In genomic region chr17:93104516-93104915, GRCm38 (mm10) we compare ENCODE assay signal across 20 mouse cellular contexts.
A peak's percentile ranks its signal among the peaks of the same experiment; 100 is the strongest.
DNase-seq lines count a peak whose midpoint lies in the region; ATAC-seq and TF ChIP-seq lines count a peak whose summit lies in the region.
"Had no signal": no experiment of that assay in that cellular context is flagged by ENCODE, and none has a peak within 500 bp of the region (broad histone marks: within the 10 kb centered on the region; RNA-seq: fewer than 3 reads in every experiment).

No protein-coding gene starts in this region.

- H3K36me3 ChIP-seq in forebrain, embryonic 13.5 days (ENCODE audit: poor library complexity, severe bottlenecking), result no peaks in the 10 kb centered on the region
- H3K36me3 ChIP-seq in forebrain, embryonic 11.5 days (ENCODE audit: control insufficient read depth, insufficient read depth, low read length), result no peaks in the 10 kb centered on the region
- H3K36me3 ChIP-seq in intestine, postnatal 0 days (ENCODE audit: control insufficient read depth, insufficient read depth), result no peaks in the 10 kb centered on the region
- H3K36me3 ChIP-seq: embryonic facial prominence, embryonic 13.5 days; heart, embryonic 15.5 days; hindbrain, embryonic 10.5 days; limb, embryonic 15.5 days; neural tube, embryonic 13.5 days had no signal

- H3K27ac ChIP-seq in forebrain, embryonic 13.5 days, result no peak overlapping the region
- H3K27ac ChIP-seq in forebrain, embryonic 11.5 days (ENCODE audit: low read depth, low read length), result no peak overlapping the region
- no peak overlapping the region for H3K27ac ChIP-seq in layer of hippocampus, adult 2 months
- H3K27ac ChIP-seq in intestine, postnatal 0 days (ENCODE audit: low read depth, low read length), result no peak overlapping the region
- H3K27ac ChIP-seq: embryonic facial prominence, embryonic 13.5 days; heart, embryonic 15.5 days; hindbrain, embryonic 10.5 days; kidney, postnatal 0 days; limb, embryonic 15.5 days; neural tube, embryonic 13.5 days; stomach, postnatal 0 days had no signal

- peak; percentile 57; the same call in 1 of the 2 replicates for ATAC-seq in forebrain, embryonic 13.5 days
- no peak for ATAC-seq in forebrain, embryonic 11.5 days (replicated peaks; ENCODE audit: low FRiP score)
- no peak for ATAC-seq in intestine, postnatal 0 days
- ATAC-seq: lung, postnatal 0 days had no signal

- intact Hi-C loops in left cerebral cortex, postnatal 14 days (cut with DNase I), result no loop called here

- no peak overlapping the region for H3K4me3 ChIP-seq in forebrain, embryonic 13.5 days
- H3K4me3 ChIP-seq in forebrain, embryonic 11.5 days (ENCODE audit: low read depth, low read length), result no peak overlapping the region
- H3K4me3 ChIP-seq in layer of hippocampus, adult 2 months, result no peak overlapping the region
- no peak overlapping the region for H3K4me3 ChIP-seq in intestine, postnatal 0 days (ENCODE audit: low read depth, low read length)
- H3K4me3 ChIP-seq: embryonic facial prominence, embryonic 13.5 days; heart, embryonic 15.5 days; hindbrain, embryonic 10.5 days; limb, embryonic 15.5 days; neural tube, embryonic 13.5 days had no signal

- no peaks in the 10 kb centered on the region for H3K27me3 ChIP-seq in forebrain, embryonic 13.5 days
- H3K27me3 ChIP-seq in forebrain, embryonic 11.5 days (ENCODE audit: control insufficient read depth, insufficient read depth, low read length), result no peaks in the 10 kb centered on the region
- no peaks in the 10 kb centered on the region for H3K27me3 ChIP-seq in intestine, postnatal 0 days (replicated peaks; ENCODE audit: control insufficient read depth, insufficient read depth, low read length)
- H3K27me3 ChIP-seq: embryonic facial prominence, embryonic 13.5 days; heart, embryonic 15.5 days; limb, embryonic 15.5 days; neural tube, embryonic 13.5 days had no signal

- TF ChIP-seq CTCF in layer of hippocampus, adult 2 months (conservative IDR thresholded peaks at IDR 0.05), result no peak
- TF ChIP-seq CTCF in intestine, postnatal 0 days (IDR thresholded peaks at IDR 0.05; ENCODE audit: low read depth), result no peak

- H3K4me2 ChIP-seq in forebrain, embryonic 13.5 days, result no peak overlapping the region
- H3K4me2 ChIP-seq in forebrain, embryonic 11.5 days (ENCODE audit: low read depth, low read length, severe bottlenecking), result no peak overlapping the region
- no peak overlapping the region for H3K4me2 ChIP-seq in intestine, postnatal 0 days (replicated peaks; ENCODE audit: low read depth)
- H3K4me2 ChIP-seq: embryonic facial prominence, embryonic 13.5 days; heart, embryonic 15.5 days; limb, embryonic 15.5 days; midbrain, embryonic 11.5 days; neural tube, embryonic 13.5 days had no signal

- no peak for DNase-seq in forebrain, embryonic 11.5 days (ENCODE audit: low spot score)
- peak; percentile 17 to 44 for DNase-seq in layer of hippocampus, adult 2 months (ENCODE audit: low spot score in 2 of 2)
- DNase-seq in layer of hippocampus, postnatal 10 days (ENCODE audit: low spot score in 2 of 2), result no peak
- peak; percentile 45 for DNase-seq in brain, embryonic 18.5 days (ENCODE audit: low read depth, low spot score)
- peak; percentile 59 to 66 for DNase-seq in left cerebral cortex, postnatal 14 days (ENCODE audit: low spot score in 2 of 2)
- no peak for DNase-seq in kidney, postnatal 25 days
- DNase-seq: adrenal gland, adult 2 months; cerebellum, postnatal 10 days; kidney, adult 18-20 months had no signal

- no peaks in the 10 kb centered on the region for H3K9me3 ChIP-seq in forebrain, embryonic 13.5 days (replicated peaks)
- no peaks in the 10 kb centered on the region for H3K9me3 ChIP-seq in forebrain, embryonic 11.5 days (ENCODE audit: control insufficient read depth, low read length)
- no peaks in the 10 kb centered on the region for H3K9me3 ChIP-seq in intestine, postnatal 0 days (ENCODE audit: control insufficient read depth)
- H3K9me3 ChIP-seq: embryonic facial prominence, embryonic 13.5 days; heart, embryonic 15.5 days; hindbrain, embryonic 10.5 days; limb, embryonic 15.5 days; neural tube, embryonic 13.5 days had no signal

- no peak overlapping the region for H3K9ac ChIP-seq in forebrain, embryonic 13.5 days
- H3K9ac ChIP-seq in forebrain, embryonic 11.5 days (ENCODE audit: low read length), result no peak overlapping the region
- no peak overlapping the region for H3K9ac ChIP-seq in intestine, postnatal 0 days (ENCODE audit: low read depth, low read length)
- H3K9ac ChIP-seq: embryonic facial prominence, embryonic 13.5 days; heart, embryonic 15.5 days; limb, embryonic 15.5 days; neural tube, embryonic 13.5 days had no signal

- no peaks in the 10 kb centered on the region for H3K4me1 ChIP-seq in forebrain, embryonic 13.5 days
- no peaks in the 10 kb centered on the region for H3K4me1 ChIP-seq in forebrain, embryonic 11.5 days (replicated peaks; ENCODE audit: control insufficient read depth, insufficient read depth, low read length)
- H3K4me1 ChIP-seq in intestine, postnatal 0 days (replicated peaks; ENCODE audit: control insufficient read depth, insufficient read depth, low read length), result no peaks in the 10 kb centered on the region
- H3K4me1 ChIP-seq: embryonic facial prominence, embryonic 13.5 days; heart, embryonic 15.5 days; hindbrain, embryonic 10.5 days; limb, embryonic 15.5 days; neural tube, embryonic 13.5 days had no signal

Comparison
In these comparisons a context has a peak if more than half of its experiments do, and no peak if none do; other contexts are left out.
1. DNase-seq: peak in layer of hippocampus, adult 2 months (2 of 2), brain, embryonic 18.5 days (single experiment) and left cerebral cortex, postnatal 14 days (2 of 2); none in forebrain, embryonic 11.5 days (single experiment), layer of hippocampus, postnatal 10 days (0 of 2) and kidney, postnatal 25 days (0 of 2).